Mouse (Mus musculus) right cerebral cortex, postnatal 4 days (tissue): ENCODE measurements around the gene Tars2.
"Not testable (repeated sequence)": the region's sequence is repeated elsewhere in the genome, so short reads cannot be mapped to it uniquely, and the experiment has no call there.

ENCODE experiments used
- DNase-seq: peaks from one replicate; pipeline ENCODE4 v3.0.0-alpha.2; 2022

The Tars2 gene

GRCm38 (mm10) chr3:95694808-95695703 is 65.0 kb downstream of the Tars2 start:
- DNase-seq: no peak

GRCm38 (mm10) chr3:95693821-95694807 is 65.9 kb downstream of the Tars2 start:
- no peak for DNase-seq

- no peak for DNase-seq
Observed at GRCm38 (mm10) chr3:95692677-95693076, 67.3 kb downstream of the Tars2 start.

GRCm38 (mm10) chr3:95690552-95690951 is 69.5 kb downstream of the Tars2 start:
- not testable (repeated sequence) for DNase-seq
